Mouse (Mus musculus): ENCODE results near the gene Coq6. TPM values are rescaled to one million over a fixed set of nuclear protein-coding genes. Genes with fewer than 3 reads are reported as not detected.
A peak's percentile ranks its signal among the peaks of the same experiment; 100 is the strongest.
"Not testable (repeated sequence)": the region's sequence is repeated elsewhere in the genome, so short reads cannot be mapped to it uniquely, and the experiment has no call there.

The Coq6 gene
- polyA plus RNA-seq, 2 experiments = 22.0 to 22.5 TPM

DNA sequence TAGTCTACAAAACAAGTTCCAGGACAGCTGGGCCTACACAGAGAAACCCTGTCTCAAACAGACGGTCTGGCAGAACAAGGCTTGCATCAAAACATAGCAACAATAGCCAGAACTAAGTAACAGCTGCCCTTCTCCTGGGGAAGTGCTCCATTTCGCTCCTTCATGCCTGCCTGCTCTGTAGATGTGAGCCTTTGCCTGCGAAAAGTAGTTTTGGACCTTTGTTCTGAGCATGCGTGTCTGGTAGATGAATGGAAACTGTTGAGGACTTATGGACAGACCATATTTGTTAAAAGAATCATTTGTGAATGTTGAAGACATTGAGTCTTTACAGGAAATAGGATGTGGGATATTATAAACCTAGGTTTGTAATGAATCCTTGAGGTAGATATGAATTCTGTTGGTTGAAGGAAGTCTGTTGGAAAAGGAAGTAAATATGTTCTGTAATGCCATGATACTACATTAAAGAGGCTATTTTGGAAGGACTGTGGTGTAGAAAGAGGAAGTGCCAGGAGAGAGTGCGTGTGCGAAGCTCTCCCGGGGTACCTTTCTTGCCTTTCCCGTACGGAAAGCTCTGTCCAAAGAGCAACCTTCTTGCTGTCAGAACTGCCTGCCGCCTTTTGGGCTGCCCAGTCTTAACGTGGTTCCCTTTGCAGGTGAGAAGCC is 24.4 kb upstream of the Coq6 start:
- no peak overlapping the region for H3K27ac ChIP-seq
- no peak overlapping the region for H3K4me2 ChIP-seq (ENCODE audit: low read depth)
- ATAC-seq (ENCODE audit: insufficient read depth) (no peak), DNase-seq (ENCODE audit: low read depth in 3 of 3, low spot score in 3 of 3) (no peak)
- no peaks in the 10 kb centered on the region for H3K27me3 ChIP-seq (ENCODE audit: control insufficient read depth, insufficient read depth, low read length)
- H3K4me3 ChIP-seq (ENCODE audit: insufficient read depth in 1 of 2, low read depth in 2 of 2, low read length in 2 of 2) = no peak overlapping the region
- H3K9me3 ChIP-seq (ENCODE audit: control insufficient read depth, low read length) = no peaks in the 10 kb centered on the region
- no peak for TF ChIP-seq CTCF (IDR thresholded peaks at IDR 0.05; ENCODE audit: low read depth)
- no peak for TF ChIP-seq EP300 (IDR thresholded peaks at IDR 0.05; ENCODE audit: low read depth)
- H3K9ac ChIP-seq (replicated peaks) = no peak overlapping the region
- H3K36me3 ChIP-seq (replicated peaks; ENCODE audit: control insufficient read depth, insufficient read depth, low read depth) = peaks cover 70% of the 10 kb centered on the region
- no peaks in the 10 kb centered on the region for H3K4me1 ChIP-seq (replicated peaks; ENCODE audit: control insufficient read depth in 2 of 2, insufficient read depth in 2 of 2, low read length in 1 of 2)
- WGBS (ENCODE audit: insufficient replicate concordance) = 44% methylated on average over 11 of the region's 11 CpGs

DNA sequence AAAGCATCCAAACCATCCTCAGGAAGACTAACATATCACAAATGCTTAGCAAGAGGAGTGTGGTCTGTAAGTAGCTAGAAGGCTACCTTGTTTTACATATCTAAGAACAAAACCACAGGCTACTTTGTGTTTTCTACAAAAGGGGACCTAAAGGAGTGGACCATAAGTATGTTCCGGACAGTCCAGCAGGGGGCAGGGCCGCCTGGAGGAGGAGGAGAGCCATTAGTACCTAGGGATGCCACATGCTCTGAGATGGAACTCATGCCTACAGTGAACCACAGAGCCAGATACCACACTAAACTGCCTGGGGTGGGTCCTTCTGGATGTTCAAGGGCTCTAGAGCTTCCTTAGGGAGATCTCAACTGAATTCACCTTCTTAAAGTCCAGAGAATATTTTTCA is 14.3 kb upstream of the Coq6 start:
- no peak overlapping the region for H3K9ac ChIP-seq (replicated peaks)
- peaks cover 32% of the 10 kb centered on the region for H3K36me3 ChIP-seq (replicated peaks; ENCODE audit: control insufficient read depth, insufficient read depth, low read depth)
- 54% methylated on average over 2 of the region's 2 CpGs for WGBS (ENCODE audit: insufficient replicate concordance)
- peak; percentile 62 for ATAC-seq (ENCODE audit: insufficient read depth)
- no peak overlapping the region for H3K27ac ChIP-seq
- TF ChIP-seq CTCF (IDR thresholded peaks at IDR 0.05; ENCODE audit: low read depth) (peak; percentile 82), EP300 (IDR thresholded peaks at IDR 0.05; ENCODE audit: low read depth) (no peak)
- H3K9me3 ChIP-seq (ENCODE audit: control insufficient read depth, low read length) = no peaks in the 10 kb centered on the region
- no peaks in the 10 kb centered on the region for H3K27me3 ChIP-seq (ENCODE audit: control insufficient read depth, insufficient read depth, low read length)
- H3K4me3 ChIP-seq (ENCODE audit: insufficient read depth in 1 of 2, low read depth in 2 of 2, low read length in 2 of 2) = no peak overlapping the region
- no peak overlapping the region for H3K4me2 ChIP-seq (ENCODE audit: low read depth)
- peak in 1 of 3 experiments; percentile 31 for DNase-seq (ENCODE audit: low read depth in 3 of 3, low spot score in 3 of 3)
- no peaks in the 10 kb centered on the region for H3K4me1 ChIP-seq (replicated peaks; ENCODE audit: control insufficient read depth in 2 of 2, insufficient read depth in 2 of 2, low read length in 1 of 2)

DNA sequence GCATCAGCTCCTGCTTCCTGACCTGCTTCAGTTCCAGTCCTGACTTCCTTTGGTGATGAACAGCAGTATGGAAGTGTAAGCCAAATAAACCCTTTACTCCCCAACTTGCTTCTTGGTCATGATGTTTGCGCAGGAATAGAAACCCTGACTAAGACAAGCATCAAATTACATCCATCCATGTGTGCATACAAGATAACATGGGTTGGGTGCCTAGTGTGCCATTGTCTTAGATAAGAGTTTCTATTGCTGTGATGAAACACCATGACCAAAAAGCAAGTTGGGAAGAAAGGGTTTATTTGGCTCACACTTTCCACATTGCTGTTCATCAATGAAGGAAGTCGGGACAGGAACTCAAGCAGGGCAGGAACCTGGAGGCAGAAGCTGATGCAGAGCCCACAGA is 2.8 kb upstream of the Coq6 start:
- H3K4me2 ChIP-seq (ENCODE audit: low read depth) = peak overlapping the region; percentile 53
- TF ChIP-seq EP300 (IDR thresholded peaks at IDR 0.05; ENCODE audit: low read depth) = peak; percentile 83
- not testable (repeated sequence) for H3K9me3 ChIP-seq (ENCODE audit: control insufficient read depth, low read length); H3K36me3 ChIP-seq (replicated peaks; ENCODE audit: control insufficient read depth, insufficient read depth, low read depth); H3K27me3 ChIP-seq (ENCODE audit: control insufficient read depth, insufficient read depth, low read length)
- peak; percentile 37; the same call in 1 of the 2 replicates for ATAC-seq (ENCODE audit: insufficient read depth)
- H3K4me3 ChIP-seq (ENCODE audit: insufficient read depth in 1 of 2, low read depth in 2 of 2, low read length in 2 of 2) = 0 out of 4 replicates have a peak overlapping the region, but pooled peaks of 1 of the 2 experiments have one; percentile 6
- peak; percentile 43 to 59 (median 49) for DNase-seq (ENCODE audit: low read depth in 3 of 3, low spot score in 3 of 3)
- WGBS (ENCODE audit: insufficient replicate concordance) = 38% methylated on average over 2 of the region's 2 CpGs
- H3K27ac ChIP-seq = peak overlapping the region; percentile 71
- H3K9ac ChIP-seq (replicated peaks) = peak overlapping the region; percentile 48
- peaks cover 34 to 40% of the 10 kb centered on the region in 2 experiments for H3K4me1 ChIP-seq (replicated peaks; ENCODE audit: control insufficient read depth in 2 of 2, insufficient read depth in 2 of 2, low read length in 1 of 2)

DNA sequence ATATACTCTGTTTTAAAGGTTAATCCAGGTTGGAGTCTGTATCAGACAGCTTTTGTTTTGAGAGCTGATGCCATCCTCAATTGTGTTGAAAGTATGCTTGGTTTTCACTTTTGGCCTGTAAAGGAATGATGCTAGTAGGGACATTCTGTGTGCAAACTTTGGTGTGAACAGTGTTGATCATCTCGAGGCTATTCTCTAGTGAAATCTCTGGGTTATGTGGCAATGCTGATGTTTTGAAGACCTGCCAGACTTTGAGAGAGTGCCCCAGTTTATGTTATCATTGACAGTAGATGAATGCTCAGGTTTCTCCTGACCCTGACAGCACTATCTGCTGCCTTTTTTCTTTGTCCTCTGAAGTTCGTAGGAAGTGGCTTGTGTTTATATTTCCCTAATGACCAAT is 1.4 kb downstream of the Coq6 start:
- ATAC-seq (ENCODE audit: insufficient read depth) = no peak
- Histone ChIP-seq H3K4me3 (ENCODE audit: insufficient read depth in 1 of 2, low read depth in 2 of 2, low read length in 2 of 2) (peak overlapping the region in 1 of 2 experiments; percentile 84; a peak in 3 of 4 replicates), H3K36me3 (replicated peaks; ENCODE audit: control insufficient read depth, insufficient read depth, low read depth) (peaks cover 1% of the 10 kb centered on the region; the same call in 1 of the 2 replicates), H3K9ac (replicated peaks) (peak overlapping the region; percentile 24; the same call in 1 of the 2 replicates), H3K27me3 (ENCODE audit: control insufficient read depth, insufficient read depth, low read length) (no peaks in the 10 kb centered on the region), H3K27ac (no peak overlapping the region), H3K9me3 (ENCODE audit: control insufficient read depth, low read length) (no peaks in the 10 kb centered on the region), H3K4me2 (ENCODE audit: low read depth) (peak overlapping the region; percentile 72), H3K4me1 (replicated peaks; ENCODE audit: control insufficient read depth in 2 of 2, insufficient read depth in 2 of 2, low read length in 1 of 2) (peaks cover 38 to 43% of the 10 kb centered on the region in 2 experiments)
- DNase-seq (ENCODE audit: low read depth in 3 of 3, low spot score in 3 of 3) = no peak
- 36% methylated on average over 2 of the region's 2 CpGs for WGBS (ENCODE audit: insufficient replicate concordance)
- TF ChIP-seq CTCF (IDR thresholded peaks at IDR 0.05; ENCODE audit: low read depth) = no peak
- no peak for TF ChIP-seq EP300 (IDR thresholded peaks at IDR 0.05; ENCODE audit: low read depth)

DNA sequence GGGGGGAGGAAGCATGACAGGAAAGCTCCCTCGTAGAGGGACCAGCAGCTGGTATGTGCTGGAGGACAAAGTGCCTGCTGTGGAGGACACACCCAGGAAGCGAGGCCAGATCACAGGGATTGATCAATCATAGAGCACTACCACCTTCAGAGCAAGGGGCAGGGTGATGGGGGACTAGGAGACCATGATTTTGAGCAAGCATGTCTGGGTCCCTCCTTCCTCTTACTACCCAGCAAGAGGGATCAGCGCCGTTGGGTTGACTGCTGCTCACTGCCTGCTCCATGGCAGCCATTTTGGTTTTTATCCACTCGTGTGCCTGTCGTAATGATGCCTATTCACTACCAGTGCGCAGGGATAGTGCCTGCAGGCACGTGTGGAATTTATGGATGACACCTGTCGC is 2.8 kb downstream of the Coq6 start:
- Histone ChIP-seq H3K9me3 (ENCODE audit: control insufficient read depth, low read length) (no peaks in the 10 kb centered on the region), H3K4me2 (ENCODE audit: low read depth) (no peak overlapping the region), H3K4me1 (replicated peaks; ENCODE audit: control insufficient read depth in 2 of 2, insufficient read depth in 2 of 2, low read length in 1 of 2) (peaks cover 28 to 29% of the 10 kb centered on the region in 2 experiments), H3K27ac (no peak overlapping the region), H3K4me3 (ENCODE audit: insufficient read depth in 1 of 2, low read depth in 2 of 2, low read length in 2 of 2) (no peak overlapping the region), H3K27me3 (ENCODE audit: control insufficient read depth, insufficient read depth, low read length) (no peaks in the 10 kb centered on the region), H3K9ac (replicated peaks) (no peak overlapping the region), H3K36me3 (replicated peaks; ENCODE audit: control insufficient read depth, insufficient read depth, low read depth) (peaks cover 10% of the 10 kb centered on the region; the same call in 1 of the 2 replicates)
- 67% methylated on average over 9 of the region's 9 CpGs for WGBS (ENCODE audit: insufficient replicate concordance)
- DNase-seq (ENCODE audit: low read depth in 3 of 3, low spot score in 3 of 3) = no peak
- no peak for TF ChIP-seq EP300 (IDR thresholded peaks at IDR 0.05; ENCODE audit: low read depth)
- no peak for TF ChIP-seq CTCF (IDR thresholded peaks at IDR 0.05; ENCODE audit: low read depth)
- ATAC-seq (ENCODE audit: insufficient read depth) = no peak

All from liver, embryonic 14.5 days (tissue).